Mouse (Mus musculus) kidney, adult 2 months (tissue): ENCODE results near the gene 1700067K01Rik. TPM values are rescaled to one million over a fixed set of nuclear protein-coding genes. Genes with fewer than 3 reads are reported as not detected.

Source experiments
- DNase-seq: peaks from one replicate; pipeline ENCODE4 v3.0.0; 2021
- H3K27ac ChIP-seq: fragments of 200-500 bp; 2 replicates; pipeline ENCODE4 v1.5.1; 2012; ENCODE audit warnings: low read depth, low read length, control low read depth, inconsistent platforms; ENCODE audit not compliant: insufficient read depth
- H3K27me3 ChIP-seq: fragments of 200-500 bp; replicated peaks from 2 replicates; pipeline ENCODE4 v1.6.1; 2012; ENCODE audit warnings: mild to moderate bottlenecking, moderate library complexity, low read length, inconsistent platforms; ENCODE audit not compliant: control insufficient read depth, insufficient read depth
- H3K36me3 ChIP-seq: fragments of 200-500 bp; 2 replicates; pipeline ENCODE4 v1.6.1; 2012; ENCODE audit warnings: mild to moderate bottlenecking, moderate library complexity, low read length, inconsistent platforms; ENCODE audit not compliant: control insufficient read depth, insufficient read depth
- H3K4me1 ChIP-seq: fragments of 200-500 bp; 2 replicates; pipeline ENCODE4 v1.6.1; 2011; ENCODE audit warnings: low read length; ENCODE audit not compliant: control insufficient read depth, insufficient read depth
- H3K4me3 ChIP-seq: fragments of 200-500 bp; 2 replicates; pipeline ENCODE4 v1.5.1; 2011; ENCODE audit warnings: mild to moderate bottlenecking, low read depth, low read length, control low read depth; ENCODE audit not compliant: insufficient read depth
- CTCF ChIP-seq: fragments of 200-500 bp; conservative IDR thresholded peaks from 2 replicates; pipeline ENCODE4 v1.5.1; 2011; ENCODE audit warnings: low read depth, mild to moderate bottlenecking, control low read depth, low read length, moderate library complexity, mixed read lengths; ENCODE audit not compliant: insufficient read depth, insufficient read length
- POLR2A ChIP-seq: fragments of 200-500 bp; IDR thresholded peaks from one replicate; pipeline ENCODE4 v1.6.1; 2011; ENCODE audit warnings: low read depth, low read length, control low read depth
- WGBS: fragments of 180-500 bp; shearing (Covaris S2); methylation state at CpG from one replicate; pipeline ENCODE4 v1.1.7; 2018; 5-methylcytosine and 5-hydroxymethylcytosine counted together
- polyA plus RNA-seq: library from polyadenylated mRNA; depleted of rRNA; stranded (reverse); fragments of >200 nt; gene quantifications from 2 replicates; pipeline ENCODE4 v1.2.3, GENCODE M21; 2012; rRNA removed

The 1700067K01Rik gene
- polyA plus RNA-seq, 1 experiment, result 7.0 TPM

DNA sequence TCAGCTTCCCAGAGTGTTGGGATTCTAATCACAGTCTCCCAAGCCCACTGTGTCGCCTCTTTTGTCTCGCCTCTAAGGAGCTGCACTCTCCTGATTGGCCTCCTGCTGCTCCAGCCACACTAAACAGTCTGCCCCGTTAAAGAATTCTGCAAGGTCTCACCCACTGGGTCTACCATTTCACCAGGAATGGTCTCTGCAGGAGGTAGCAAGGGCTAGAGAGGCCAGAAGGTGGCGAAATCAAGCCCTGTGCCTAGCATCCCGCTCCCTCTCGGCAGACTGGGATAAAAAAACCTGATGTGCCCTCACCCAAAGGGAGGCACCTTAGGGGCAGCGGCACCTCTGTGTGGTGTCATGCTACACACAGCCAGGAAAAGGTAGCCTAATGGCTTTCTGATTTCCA is 42.8 kb downstream of the 1700067K01Rik start:
- Histone ChIP-seq H3K27ac (no peak overlapping the region), H3K27me3 (no peaks in the 10 kb centered on the region), H3K4me1 (no peaks in the 10 kb centered on the region), H3K4me3 (no peak overlapping the region), H3K36me3 (no peaks in the 10 kb centered on the region)
- no peak for DNase-seq
- 40% methylated on average over 7 of the region's 7 CpGs for WGBS
- TF ChIP-seq CTCF, result no peak
- TF ChIP-seq POLR2A, result no peak

GRCm38 (mm10) chr8:84044900-84045299 is 43.6 kb downstream of the 1700067K01Rik start, which contains the start of gene Rln3:
Gene Rln3 (minus strand): TSS chr8:84045000.
- H3K4me1 ChIP-seq, result no peaks in the 10 kb centered on the region
- whole genome bisulfite sequencing, result 41% methylated on average over 9 of the region's 9 CpGs
- H3K4me3 ChIP-seq, result no peak within 1 kb of the TSS
- no peak within 1 kb of the TSS for H3K27ac ChIP-seq
- H3K36me3 ChIP-seq, result no peaks in the 10 kb centered on the region
- TF ChIP-seq POLR2A, result no peak
- DNase-seq, result no peak
- H3K27me3 ChIP-seq, result no peaks in the 10 kb centered on the region

- WGBS, result 90% methylated on average over 3 of the region's 3 CpGs
- Histone ChIP-seq H3K27me3 (no peaks in the 10 kb centered on the region), H3K4me1 (no peaks in the 10 kb centered on the region), H3K36me3 (no peaks in the 10 kb centered on the region), H3K27ac (no peak overlapping the region), H3K4me3 (no peak overlapping the region)
- no peak for DNase-seq
- TF ChIP-seq CTCF, result no peak
- no peak for TF ChIP-seq POLR2A
Observed at GRCm38 (mm10) chr8:84046505-84046904, 45.2 kb downstream of the 1700067K01Rik start.

DNA sequence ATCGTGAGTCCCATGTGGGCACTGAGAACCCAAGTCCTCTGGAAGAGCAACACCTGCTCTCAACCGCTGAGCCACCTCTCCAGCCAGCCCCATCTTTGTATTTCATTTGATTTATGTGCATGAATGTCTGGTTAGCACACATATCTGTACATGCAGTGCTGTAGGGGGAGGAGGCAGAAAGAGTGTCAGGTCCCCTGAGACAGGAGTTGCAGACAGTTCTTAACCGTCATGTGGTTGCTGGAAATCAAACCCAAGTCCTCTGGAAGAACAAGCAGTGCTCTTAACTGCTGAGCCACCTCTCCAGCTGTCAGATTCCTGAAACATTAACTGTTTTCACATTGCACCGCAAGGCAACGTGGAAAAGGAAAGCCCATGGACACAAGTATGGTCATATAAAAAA is 46.9 kb downstream of the 1700067K01Rik start:
- DNase-seq, result no peak
- Histone ChIP-seq H3K27me3 (no peaks in the 10 kb centered on the region), H3K4me3 (no peak overlapping the region), H3K27ac (no peak overlapping the region), H3K4me1 (no peaks in the 10 kb centered on the region), H3K36me3 (no peaks in the 10 kb centered on the region)
- 74% methylated on average over 5 of the region's 5 CpGs for WGBS
- TF ChIP-seq POLR2A (no peak), CTCF (no peak)

DNA sequence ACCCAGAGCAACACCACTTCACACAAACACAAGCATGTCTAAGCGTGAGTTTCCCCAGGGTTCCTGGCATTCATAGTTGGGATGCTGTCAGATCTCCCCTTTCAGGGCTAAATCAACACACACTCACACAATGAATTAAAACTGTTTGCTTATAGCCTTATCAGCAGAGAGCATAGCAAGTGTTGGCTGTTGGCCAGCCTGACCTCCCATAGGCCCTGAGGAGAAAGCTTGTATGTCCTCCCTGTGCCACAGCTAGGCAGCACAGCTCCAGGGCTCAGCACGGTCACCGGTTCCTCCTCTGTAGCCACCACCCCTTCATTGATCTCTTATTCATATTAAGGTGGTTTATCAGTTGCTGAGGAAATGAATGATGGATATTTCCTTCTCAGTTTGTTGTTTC is 51.4 kb downstream of the 1700067K01Rik start:
- H3K36me3 ChIP-seq, result no peaks in the 10 kb centered on the region
- H3K4me3 ChIP-seq, result no peak overlapping the region
- H3K27me3 ChIP-seq, result no peaks in the 10 kb centered on the region
- 79% methylated on average over 3 of the region's 3 CpGs for WGBS
- no peak for DNase-seq
- no peaks in the 10 kb centered on the region for H3K4me1 ChIP-seq
- no peak overlapping the region for H3K27ac ChIP-seq
- TF ChIP-seq POLR2A, result no peak

DNA sequence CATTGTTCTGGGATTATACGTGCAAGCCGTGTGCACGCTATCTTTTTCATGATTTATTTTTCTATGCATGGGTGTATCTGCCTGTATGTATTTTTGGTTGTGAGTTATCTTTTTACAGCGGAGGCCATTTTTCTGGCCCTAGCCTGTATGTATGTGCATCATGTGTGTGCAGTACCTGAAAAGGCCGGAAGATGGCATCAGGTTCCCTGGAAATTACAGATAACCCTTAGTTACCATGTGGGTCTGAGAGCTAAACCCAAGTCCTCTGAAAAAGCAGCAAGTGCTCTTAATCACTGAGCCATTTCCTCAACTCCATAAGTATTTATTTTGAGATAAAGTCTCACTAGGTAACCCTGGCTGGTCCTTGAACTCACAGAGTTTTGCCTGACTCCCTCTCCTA is 51.9 kb downstream of the 1700067K01Rik start:
- no peak overlapping the region for H3K27ac ChIP-seq
- WGBS, result 95% methylated on average over 5 of the region's 5 CpGs
- TF ChIP-seq CTCF (no peak), POLR2A (no peak)

More for the DNA sequence above, 51.9 kb downstream of the 1700067K01Rik start:
- H3K4me3 ChIP-seq, result no peak overlapping the region
- DNase-seq, result no peak
- H3K27me3 ChIP-seq, result no peaks in the 10 kb centered on the region
- H3K4me1 ChIP-seq, result no peaks in the 10 kb centered on the region
- no peaks in the 10 kb centered on the region for H3K36me3 ChIP-seq

Other genes with a start within 250 kb of the 1700067K01Rik start
- gene Adgrl1, start 101.4 kb upstream of the 1700067K01Rik start, polyA plus RNA-seq, result 28.7 and 44.4 TPM in 2 replicates
- gene Gm10644, start 46.3 kb upstream of the 1700067K01Rik start, polyA plus RNA-seq, result 2.7 and 3.2 TPM in 2 replicates
- gene Asf1b, start 46.0 kb upstream of the 1700067K01Rik start, polyA plus RNA-seq, result 2.0 and 3.6 TPM in 2 replicates
- gene Prkaca, start 28.5 kb upstream of the 1700067K01Rik start, polyA plus RNA-seq, result 88.3 and 95.6 TPM in 2 replicates
- 37.2 and 44.5 TPM in 2 replicates for gene Samd1, start 3.8 kb upstream of the 1700067K01Rik start, polyA plus RNA-seq
- gene 2210011C24Rik, start 10.7 kb downstream of the 1700067K01Rik start, polyA plus RNA-seq, result 9.1 and 14.3 TPM in 2 replicates
- 7.8 and 7.9 TPM in 2 replicates for gene Palm3, start 20.0 kb downstream of the 1700067K01Rik start, polyA plus RNA-seq
- 1.9 and 5.6 TPM in 2 replicates for gene Il27ra, start 41.1 kb downstream of the 1700067K01Rik start, polyA plus RNA-seq
- gene Rln3, start 43.5 kb downstream of the 1700067K01Rik start, polyA plus RNA-seq, result 0.19 TPM in 1 of 2 replicates, not detected in the other
- 1.1 and 1.2 TPM in 2 replicates for gene Gm10643, start 63.6 kb downstream of the 1700067K01Rik start, polyA plus RNA-seq
- gene Rfx1, start 65.3 kb downstream of the 1700067K01Rik start, polyA plus RNA-seq, result 15.8 and 18.0 TPM in 2 replicates
- gene Dcaf15, start 103.3 kb downstream of the 1700067K01Rik start, polyA plus RNA-seq, result 28.2 and 30.1 TPM in 2 replicates
- gene Podnl1, start 124.5 kb downstream of the 1700067K01Rik start, polyA plus RNA-seq, result 0.48 and 0.67 TPM in 2 replicates
- gene Cc2d1a, start 146.4 kb downstream of the 1700067K01Rik start, polyA plus RNA-seq, result 24.1 and 26.0 TPM in 2 replicates
- 0.63 and 0.92 TPM in 2 replicates for gene 4930432K21Rik, start 146.5 kb downstream of the 1700067K01Rik start, polyA plus RNA-seq
- gene Nanos3, start 183.7 kb downstream of the 1700067K01Rik start, polyA plus RNA-seq, result 0.99 and 1.4 TPM in 2 replicates
- 9.2 and 10.0 TPM in 2 replicates for gene Zswim4, start 235.6 kb downstream of the 1700067K01Rik start, polyA plus RNA-seq
- gene D8Ertd738e, start 248.2 kb downstream of the 1700067K01Rik start, polyA plus RNA-seq, result 216 and 246 TPM in 2 replicates